Mouse (Mus musculus) midbrain, embryonic 14.5 days (tissue): ENCODE measurements around the gene Ifnar2. TPM values are rescaled to one million over a fixed set of nuclear protein-coding genes. Genes with fewer than 3 reads are reported as not detected.

Source experiments
- polyA plus RNA-seq: library from polyadenylated mRNA; unstranded; fragments of >200 nt; fragmentation: Nextera tagmentation; extraction: Ambion mirVana; gene quantifications from 2 replicates; pipeline ENCODE4 v1.2.1, GENCODE M21; 2014

Ifnar2 gene
- polyA plus RNA-seq, 1 experiment from 2014 or later, result 32.2 TPM

Other genes starting within 250 kb of the Ifnar2 start
- gene Olig2, start 147.3 kb upstream of the Ifnar2 start, polyA plus RNA-seq, result 5.6 and 7.8 TPM in 2 replicates
- gene Olig1, start 103.0 kb upstream of the Ifnar2 start, polyA plus RNA-seq, result 43.7 and 57.0 TPM in 2 replicates
- gene Gm21970, start 18.9 kb downstream of the Ifnar2 start, polyA plus RNA-seq, result not detected in 2 replicates
- gene Il10rb, start 33.4 kb downstream of the Ifnar2 start, polyA plus RNA-seq, result 5.4 and 9.3 TPM in 2 replicates
- gene Ifnar1, start 112.5 kb downstream of the Ifnar2 start, polyA plus RNA-seq, result 38.8 and 56.1 TPM in 2 replicates
- 90.2 and 94.2 TPM in 2 replicates for gene Ifngr2, start 174.3 kb downstream of the Ifnar2 start, polyA plus RNA-seq
- gene Tmem50b, start 225.0 kb downstream of the Ifnar2 start, polyA plus RNA-seq, result 72.3 and 77.8 TPM in 2 replicates
- 6.3 and 8.7 TPM in 2 replicates for gene Dnajc28, start 246.2 kb downstream of the Ifnar2 start, polyA plus RNA-seq